Mouse (Mus musculus): Measurements from ENCODE around the gene Axin2. TPM values are rescaled to one million over a fixed set of nuclear protein-coding genes. Genes with fewer than 3 reads are reported as not detected.

Gene Axin2
- total RNA-seq (2023) = under 1 TPM; 0.51 to 0.60 TPM

DNA sequence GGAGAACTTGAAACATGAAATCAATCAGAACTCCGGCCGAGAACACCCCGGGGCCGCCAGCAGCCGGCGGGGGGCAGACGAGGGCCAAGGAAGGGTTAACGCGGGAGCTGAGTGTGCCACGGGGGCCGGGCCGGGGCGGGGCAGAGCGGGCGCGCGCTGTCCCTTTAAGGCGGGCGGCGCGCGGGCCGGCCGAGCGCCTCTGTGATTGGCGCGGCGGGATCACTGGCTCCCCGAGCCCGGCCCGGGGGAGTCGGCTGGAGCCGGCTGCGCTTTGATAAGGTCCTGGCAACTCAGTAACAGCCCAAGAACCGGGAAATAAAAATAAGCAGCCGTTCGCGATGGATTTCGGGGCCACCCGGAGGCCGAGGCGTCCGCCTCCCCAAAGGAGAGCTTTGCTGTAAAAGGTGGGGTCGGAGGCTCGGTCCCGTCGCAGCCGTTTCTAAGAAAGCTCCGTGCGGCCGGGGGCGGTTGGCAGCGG is at the start of gene Axin2:
Gene Axin2, plus strand, starts transcription at position 192 of the 478 bp plus-strand sequence.

Other genes with a start within 250 kb of the Axin2 start
- not detected for gene E030025P04Rik, start 224.0 kb downstream of the Axin2 start, total RNA-seq (2023)

Data from neutrophil, adult 59 days (primary cell).